Mouse (Mus musculus) adrenal gland, adult 2 months (tissue): ENCODE measurements around the gene Plekha6. TPM values are rescaled to one million over a fixed set of nuclear protein-coding genes. Genes with fewer than 3 reads are reported as not detected.
"Not testable (repeated sequence)": the region's sequence is repeated elsewhere in the genome, so short reads cannot be mapped to it uniquely, and the experiment has no call there.

ENCODE experiments used
- DNase-seq: peaks from one replicate; pipeline ENCODE4 v3.0.0; 2021
- polyA plus RNA-seq: library from polyadenylated mRNA; depleted of rRNA; stranded (reverse); fragments of >200 nt; gene quantifications from 2 replicates; pipeline ENCODE4 v1.2.3, GENCODE M21; 2012
- total RNA-seq, 2 experiments: library from RNA; stranded (reverse); gene quantifications; 2 replicates each; pipeline ENCODE4 v1.2.3; 2021

Gene Plekha6
- total and polyA plus RNA-seq, 3 experiments: 10.3 to 22.6 (median 16.9) TPM

GRCm38 (mm10) chr1:133321267-133321925, 157.4 kb downstream of the Plekha6 start, which contains the start of gene Kiss1:
Gene Kiss1, plus strand, starts transcription at chr1:133321875.
- no peak for DNase-seq

GRCm38 (mm10) chr1:133323333-133323732, 159.3 kb downstream of the Plekha6 start:
- no peak for DNase-seq

DNA sequence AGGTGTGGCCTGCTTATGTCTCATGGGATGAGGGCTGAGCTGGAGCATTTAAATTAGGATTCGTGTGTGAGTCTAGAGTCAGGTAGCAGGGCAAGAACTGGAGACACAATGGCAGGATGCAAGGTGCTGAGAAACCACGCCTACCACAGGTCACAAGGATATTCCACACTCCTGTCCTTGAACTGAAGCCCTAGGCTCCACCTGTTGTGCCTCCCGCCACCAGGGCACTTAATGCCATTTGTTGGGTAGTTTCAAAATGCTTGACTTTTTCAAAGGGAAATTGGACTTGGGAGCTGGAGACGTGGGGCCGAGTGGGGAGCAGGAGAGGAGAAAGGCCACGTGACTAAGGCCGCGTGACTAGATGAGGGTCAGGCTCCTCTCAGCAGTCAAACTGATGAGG, 161.9 kb downstream of the Plekha6 start:
- DNase-seq: no peak

GRCm38 (mm10) chr1:133327094-133327493, 163.1 kb downstream of the Plekha6 start:
- no peak for DNase-seq

DNA sequence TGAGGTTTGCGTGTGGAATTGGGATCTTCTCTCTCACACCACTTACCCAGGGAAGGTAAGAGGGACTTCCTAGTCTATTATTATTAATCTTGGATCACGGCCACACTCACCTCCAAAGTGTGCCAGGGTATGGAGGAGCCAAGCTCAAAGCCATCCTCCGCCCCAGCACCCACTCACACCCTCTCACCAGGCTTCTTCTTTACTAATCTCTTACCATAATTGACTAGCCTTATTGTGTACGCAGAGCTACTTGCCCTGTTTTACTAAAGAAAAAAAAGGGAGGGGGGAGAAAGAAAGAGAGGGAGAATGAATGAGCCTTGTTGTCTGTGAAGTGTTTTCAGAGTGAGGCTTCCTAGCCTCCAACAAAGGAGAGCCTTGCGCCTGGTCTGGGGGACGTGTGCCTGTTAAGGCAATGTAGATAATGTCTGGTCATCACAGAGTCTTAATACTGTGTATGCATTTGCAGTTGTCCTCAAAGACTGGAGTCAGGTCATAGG, 164.3 kb downstream of the Plekha6 start:
- DNase-seq: no peak

- no peak for DNase-seq
Observed at GRCm38 (mm10) chr1:133328896-133329637, 165.1 kb downstream of the Plekha6 start.

- no peak for DNase-seq
Observed at GRCm38 (mm10) chr1:133329638-133329964, 165.6 kb downstream of the Plekha6 start.

DNA sequence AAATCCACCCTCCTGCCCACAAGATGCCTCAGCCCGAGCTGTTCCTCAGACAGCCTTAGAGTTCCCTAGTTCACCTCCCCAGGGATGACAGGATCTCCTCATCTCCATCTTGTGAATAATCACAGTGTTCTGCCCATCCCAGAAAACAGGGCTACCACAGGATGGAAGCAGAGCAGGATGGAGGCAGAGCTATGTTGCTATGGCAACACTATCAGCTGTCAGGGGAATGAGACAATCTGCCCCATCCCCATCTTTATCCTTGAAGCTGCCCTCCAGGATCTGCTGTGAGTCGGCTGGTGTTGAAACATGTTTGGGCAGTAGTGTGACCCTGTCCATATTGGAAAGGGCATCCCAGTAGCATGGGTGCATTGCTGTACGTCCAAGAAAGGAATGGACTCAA, 167.1 kb downstream of the Plekha6 start:
- DNase-seq: peak; percentile 53

DNA sequence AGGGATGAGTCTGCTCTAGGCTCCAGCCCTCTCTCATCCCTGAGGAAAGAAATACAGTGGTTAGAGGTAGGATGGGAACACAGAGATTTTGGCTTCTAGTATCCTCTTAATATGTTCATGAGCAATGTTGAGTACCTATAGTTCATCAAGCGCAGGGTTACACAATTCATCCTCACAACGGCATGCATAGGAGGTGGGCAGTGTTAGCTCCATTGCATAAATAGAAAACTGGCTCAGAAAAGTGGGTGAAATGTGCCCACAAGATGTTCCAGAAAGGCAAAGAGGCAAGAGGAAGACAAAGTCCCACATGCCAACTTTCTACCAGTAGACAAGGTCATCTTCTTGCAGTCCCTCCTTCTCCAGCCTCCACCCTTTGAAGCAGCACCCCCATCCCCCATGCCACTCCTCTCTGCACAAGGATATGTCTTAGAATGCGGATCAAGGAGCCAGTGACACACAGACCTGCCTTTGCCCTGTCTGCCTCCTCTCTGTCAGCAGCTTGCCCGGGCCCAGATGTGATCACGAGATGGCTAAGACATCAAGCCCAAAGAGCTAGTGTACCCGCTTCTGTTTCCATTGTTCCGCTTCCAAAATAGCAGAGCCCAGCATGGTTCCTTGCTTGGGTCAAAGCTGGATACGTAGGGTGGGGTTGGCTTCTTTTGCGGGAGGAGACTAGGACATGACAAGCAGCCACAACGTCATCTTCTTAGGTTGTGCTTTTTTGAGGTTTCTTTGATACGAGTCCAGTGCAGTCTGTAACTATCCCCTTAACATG, 168.8 kb downstream of the Plekha6 start:
- no peak for DNase-seq

DNA sequence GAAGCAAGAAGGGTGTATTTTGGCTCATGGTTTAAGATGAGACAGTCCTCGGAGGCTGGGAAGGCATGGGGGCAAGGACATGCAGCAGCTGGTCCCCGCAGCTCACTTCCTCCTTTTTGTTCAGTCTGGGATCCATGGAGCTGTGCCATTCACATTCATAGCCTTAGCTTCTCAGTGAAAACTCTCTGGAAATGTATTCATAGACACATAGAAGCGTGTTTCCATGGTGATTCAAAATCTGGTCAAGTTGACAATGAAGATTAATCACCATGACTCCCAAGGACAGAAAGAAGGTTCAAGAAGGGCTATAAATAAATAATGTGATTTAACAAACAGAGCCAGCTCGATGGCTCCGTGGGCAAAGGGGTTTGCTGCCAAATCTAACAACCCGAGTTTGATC, 169.9 kb downstream of the Plekha6 start:
- DNase-seq: no peak

DNA sequence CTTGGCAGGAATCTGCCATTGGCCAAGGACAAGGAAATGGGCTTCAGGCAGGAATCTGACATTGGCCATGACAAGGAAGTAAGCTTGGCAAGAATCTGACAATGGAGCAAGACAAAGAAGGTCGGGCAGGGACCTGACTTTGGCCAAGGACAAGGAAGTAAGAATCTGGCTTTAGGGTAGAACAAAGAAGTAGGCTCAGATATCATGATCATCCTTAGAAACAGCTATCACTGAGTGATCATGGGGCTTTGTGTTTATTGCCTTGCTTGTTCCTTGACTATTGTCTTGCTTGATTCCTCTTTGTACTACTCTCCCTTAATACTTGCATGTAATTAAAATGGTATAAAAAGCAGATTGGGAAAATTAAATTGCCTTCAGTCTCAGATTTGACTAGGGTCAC, 176.4 kb downstream of the Plekha6 start:
- not testable (repeated sequence) for DNase-seq

DNA sequence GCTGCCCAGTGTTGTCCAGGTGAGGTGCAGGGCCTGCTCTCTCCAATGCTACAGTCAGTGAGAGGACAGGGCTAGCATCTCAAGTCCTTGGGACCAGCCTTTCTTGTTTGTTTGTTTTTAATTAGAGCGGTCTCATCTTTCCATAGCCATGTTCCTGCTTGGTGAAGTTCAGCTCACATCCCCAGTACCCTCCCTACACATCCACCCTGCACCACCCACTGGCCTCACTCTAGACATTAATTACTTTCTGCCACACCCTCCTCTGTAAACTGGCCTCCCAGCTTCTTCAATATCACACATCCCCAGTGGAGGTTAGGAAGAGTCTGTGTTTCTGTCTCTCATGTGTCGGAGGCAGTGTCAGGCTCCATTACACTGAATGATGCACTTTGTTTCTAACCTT, 180.3 kb downstream of the Plekha6 start:
- DNase-seq: no peak

DNA sequence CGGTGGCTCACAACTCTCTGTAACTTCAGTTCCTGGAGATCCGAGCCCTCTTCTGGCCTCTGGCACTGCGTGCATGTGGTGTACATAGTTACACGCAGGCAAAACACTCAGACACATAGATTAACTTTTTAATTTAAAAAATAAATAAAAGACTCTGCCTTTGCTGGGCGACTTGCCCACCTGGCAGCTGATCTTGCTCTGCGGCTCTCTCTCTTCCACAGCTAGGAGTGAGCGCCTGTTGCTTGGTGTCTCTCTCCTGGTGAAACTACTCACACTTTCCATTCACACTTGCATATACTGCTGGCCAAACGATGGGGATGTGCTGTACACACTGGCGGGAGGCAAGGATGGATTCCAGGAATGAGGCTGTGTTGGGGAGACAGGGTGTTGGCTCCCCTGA, 182.5 kb downstream of the Plekha6 start:
- DNase-seq: no peak

- no peak for DNase-seq
Observed at GRCm38 (mm10) chr1:133347226-133347625, 183.2 kb downstream of the Plekha6 start.

DNA sequence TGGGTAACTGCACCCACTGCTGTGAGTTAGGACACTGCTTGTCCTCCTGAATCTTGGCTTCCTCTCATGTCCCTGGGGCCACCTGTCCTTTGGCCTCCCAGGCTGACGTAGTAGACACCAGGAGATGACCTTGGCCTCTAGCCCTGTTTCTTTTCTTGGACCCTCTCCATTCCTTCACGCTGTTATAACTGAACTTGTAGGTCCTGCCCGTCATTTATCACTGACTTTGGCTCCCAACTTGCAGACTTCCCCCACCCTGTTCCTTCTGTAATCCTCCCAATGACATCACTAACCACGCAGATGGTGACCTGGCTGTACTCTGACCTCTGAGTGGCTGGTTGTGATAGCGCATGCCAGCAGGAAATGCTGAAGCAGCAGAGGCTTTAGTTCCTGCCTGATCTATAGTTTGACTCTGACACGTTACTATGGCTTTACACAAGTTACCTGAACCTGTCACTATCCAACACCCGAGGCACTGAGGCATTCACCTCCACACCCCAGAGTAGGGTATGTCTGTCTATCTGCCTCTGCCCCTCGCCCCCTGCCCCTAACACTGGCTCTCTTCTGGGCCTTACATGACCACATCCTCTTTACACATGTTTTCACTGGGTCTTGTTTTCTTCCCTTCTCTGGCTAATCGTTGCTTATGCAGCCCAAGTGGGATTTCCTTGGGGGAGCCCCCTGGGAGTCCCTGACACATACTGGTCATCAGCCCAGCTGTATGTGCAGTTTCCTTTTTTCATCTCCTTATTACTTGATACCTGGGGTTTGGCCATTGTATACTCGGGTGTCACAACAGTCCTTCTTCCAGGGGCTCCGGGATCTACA, 183.9 kb downstream of the Plekha6 start:
- peak; percentile 73 for DNase-seq

DNA sequence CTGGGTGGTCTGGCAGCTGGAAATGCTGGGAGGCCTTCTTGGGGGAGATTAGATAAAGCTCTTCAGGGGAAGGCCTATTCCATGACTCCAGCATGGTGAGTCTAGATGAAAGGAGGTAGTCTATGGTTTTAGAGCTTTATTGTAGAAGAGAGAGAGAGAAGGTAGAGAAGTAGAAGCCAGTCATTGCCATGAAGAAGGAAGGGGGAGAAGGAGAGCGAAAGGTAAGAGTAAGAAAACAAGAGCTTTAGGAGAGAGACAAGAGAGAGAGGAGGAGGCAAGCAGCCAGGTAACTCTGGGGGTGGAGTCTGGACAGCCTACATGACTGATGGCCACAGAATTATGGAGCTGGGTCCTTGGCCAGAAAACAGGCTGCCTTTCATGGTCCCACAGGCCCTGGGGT, 186.2 kb downstream of the Plekha6 start, which contains the start of gene Ren1:
Gene Ren1, plus strand, starts transcription at position 301 of the 400 bp plus-strand sequence.
- DNase-seq: no peak

DNA sequence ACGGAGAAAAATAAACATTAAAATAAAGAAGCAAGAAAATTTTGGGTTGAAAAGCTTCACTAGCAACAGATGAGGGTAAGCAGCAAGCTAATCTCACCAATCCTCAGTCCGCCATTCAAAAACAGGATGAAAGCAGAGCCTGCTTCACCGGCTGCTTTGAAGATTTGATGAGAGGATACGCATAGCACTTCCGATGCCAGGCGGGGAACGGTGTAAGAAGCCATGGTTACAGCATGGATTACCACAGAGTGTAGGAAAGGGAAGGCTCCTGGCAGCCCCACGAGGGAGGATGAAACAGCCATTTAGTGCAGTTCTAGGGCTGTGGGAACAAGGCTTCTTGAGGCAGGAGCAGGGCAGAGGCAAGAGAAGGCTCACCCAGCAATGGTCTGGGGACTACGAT, 187.8 kb downstream of the Plekha6 start:
- DNase-seq: no peak
